Comparison of ENCODE assay signal across 20 mouse cellular contexts in the genomic region with DNA sequence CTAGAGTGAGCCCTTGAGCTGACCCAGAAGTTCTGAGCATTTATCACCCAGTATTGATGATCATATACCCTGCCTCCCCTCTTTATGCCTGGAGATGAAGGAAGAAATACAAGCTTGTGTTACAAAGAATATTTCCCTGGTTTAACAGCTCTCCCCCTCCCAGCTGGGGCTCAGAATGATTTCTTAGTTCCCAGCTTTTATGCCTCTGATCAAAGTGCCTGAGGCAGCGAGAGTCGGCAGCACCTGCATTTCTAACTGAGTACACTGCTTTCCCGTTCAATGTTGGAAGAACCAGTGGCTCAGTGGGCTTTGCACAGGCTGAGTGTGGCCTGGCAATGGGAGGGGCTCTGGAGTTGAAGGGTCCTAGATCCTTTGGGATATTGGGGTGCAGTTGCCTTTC.
DNase-seq lines count a peak whose midpoint lies in the region; ATAC-seq and TF ChIP-seq lines count a peak whose summit lies in the region.
"Had no signal": no experiment of that assay in that cellular context is flagged by ENCODE, and none has a peak within 500 bp of the region (broad histone marks: within the 10 kb centered on the region; RNA-seq: fewer than 3 reads in every experiment).

No protein-coding gene starts in this region.

- H3K4me3 ChIP-seq in midbrain, embryonic 14.5 days (replicated peaks; ENCODE audit: low read depth, low read length) = no peak overlapping the region
- no peak overlapping the region for H3K4me3 ChIP-seq in midbrain, postnatal 0 days (ENCODE audit: low read depth, low read length)
- H3K4me3 ChIP-seq: embryonic facial prominence, embryonic 13.5 days; forebrain, embryonic 13.5 days; forebrain, embryonic 15.5 days had no signal

- no peak overlapping the region for H3K27ac ChIP-seq in midbrain, embryonic 14.5 days (replicated peaks; ENCODE audit: low read depth, low read length)
- no peak overlapping the region for H3K27ac ChIP-seq in midbrain, postnatal 0 days (ENCODE audit: low read depth, low read length)
- H3K27ac ChIP-seq: embryonic facial prominence, embryonic 13.5 days; forebrain, embryonic 13.5 days; forebrain, embryonic 15.5 days had no signal

- TF ChIP-seq CTCF in midbrain, postnatal 0 days (IDR thresholded peaks at IDR 0.05) = no peak
- TF ChIP-seq CTCF in brain, embryonic 14.5 days (IDR thresholded peaks at IDR 0.05; ENCODE audit: borderline replicate concordance, extremely low read depth, insufficient read depth, insufficient read length) = no peak

- H3K4me1 ChIP-seq in midbrain, embryonic 14.5 days (ENCODE audit: control insufficient read depth, insufficient read depth, low read length) = no peaks in the 10 kb centered on the region
- H3K4me1 ChIP-seq in midbrain, postnatal 0 days (ENCODE audit: insufficient read depth, low read length) = no peaks in the 10 kb centered on the region
- H3K4me1 ChIP-seq: forebrain, embryonic 15.5 days had no signal

- ATAC-seq in midbrain, embryonic 14.5 days (ENCODE audit: low FRiP score, low TSS enrichment) = no peak
- no peak for ATAC-seq in midbrain, postnatal 0 days (ENCODE audit: low FRiP score)
- ATAC-seq: forebrain, embryonic 13.5 days; forebrain, embryonic 15.5 days; forebrain, postnatal 0 days had no signal

- no peak overlapping the region for H3K4me2 ChIP-seq in midbrain, embryonic 14.5 days (ENCODE audit: low read length)
- H3K4me2 ChIP-seq in midbrain, postnatal 0 days (ENCODE audit: low read depth, low read length, poor library complexity, severe bottlenecking) = no peak overlapping the region
- H3K4me2 ChIP-seq: embryonic facial prominence, embryonic 13.5 days; forebrain, embryonic 13.5 days; forebrain, embryonic 15.5 days had no signal

- DNase-seq in heart, adult 11 months = peak; percentile 7
- DNase-seq in heart, postnatal 4 days = no peak
- peak; percentile 64 for DNase-seq in midbrain, embryonic 14.5 days
- DNase-seq in midbrain, postnatal 0 days (ENCODE audit: low spot score) = no peak
- DNase-seq in brain, embryonic 14.5 days (ENCODE audit: low read depth) = peak; percentile 64
- peak; percentile 24 for DNase-seq in forelimb bud, embryonic 11.5 days (ENCODE audit: low read depth, low spot score)
- no peak for DNase-seq in thymus, postnatal 0 days (ENCODE audit: low spot score)
- DNase-seq in urinary bladder, postnatal 4 days (ENCODE audit: low spot score in 2 of 2) = no peak
- DNase-seq: adrenal gland, adult 2 months; adrenal gland, postnatal 10 days; adrenal gland, postnatal 25 days; cerebellum, adult 11-12 months; cerebellum, adult 2 months; cerebellum, adult 9-10 months; cerebellum, postnatal 10 days; cerebellum, postnatal 25 days; forebrain, postnatal 0 days had no signal

- no peaks in the 10 kb centered on the region for H3K36me3 ChIP-seq in midbrain, embryonic 14.5 days (ENCODE audit: control insufficient read depth, insufficient read depth, low read length)
- no peaks in the 10 kb centered on the region for H3K36me3 ChIP-seq in midbrain, postnatal 0 days (ENCODE audit: insufficient read depth, low read length)
- H3K36me3 ChIP-seq: embryonic facial prominence, embryonic 13.5 days; forebrain, embryonic 15.5 days had no signal

- H3K9ac ChIP-seq in midbrain, embryonic 14.5 days (replicated peaks; ENCODE audit: low read length) = no peak overlapping the region
- no peak overlapping the region for H3K9ac ChIP-seq in midbrain, postnatal 0 days (replicated peaks; ENCODE audit: low read length, poor library complexity, severe bottlenecking)
- H3K9ac ChIP-seq: embryonic facial prominence, embryonic 13.5 days; forebrain, embryonic 13.5 days; forebrain, embryonic 15.5 days; forebrain, postnatal 0 days had no signal

- WGBS in midbrain, embryonic 14.5 days = 44% methylated on average over 3 of the region's 3 CpGs
- 30% methylated on average over 3 of the region's 3 CpGs for WGBS in midbrain, postnatal 0 days

- H3K9me3 ChIP-seq in midbrain, embryonic 14.5 days (ENCODE audit: control insufficient read depth, low read length) = no peaks in the 10 kb centered on the region
- H3K9me3 ChIP-seq in midbrain, postnatal 0 days (ENCODE audit: low read length) = no peaks in the 10 kb centered on the region
- H3K9me3 ChIP-seq: embryonic facial prominence, embryonic 13.5 days; forebrain, embryonic 13.5 days; forebrain, embryonic 15.5 days had no signal

- H3K27me3 ChIP-seq in midbrain, embryonic 14.5 days (ENCODE audit: control insufficient read depth, insufficient read depth, low read length) = no peaks in the 10 kb centered on the region
- H3K27me3 ChIP-seq in midbrain, postnatal 0 days (ENCODE audit: insufficient read depth, low read length) = no peaks in the 10 kb centered on the region
- H3K27me3 ChIP-seq: embryonic facial prominence, embryonic 13.5 days; forebrain, embryonic 13.5 days; forebrain, embryonic 15.5 days had no signal

- no peak for TF ChIP-seq POLR2A in brain, embryonic 14.5 days (IDR thresholded peaks at IDR 0.05; ENCODE audit: borderline replicate concordance, extremely low read depth, insufficient read depth, insufficient read length, poor library complexity, severe bottlenecking)

Comparison
In these comparisons a context has a peak if more than half of its experiments do, and no peak if none do; other contexts are left out.
1. DNase-seq: peak in heart, adult 11 months (single experiment), midbrain, embryonic 14.5 days (single experiment), brain, embryonic 14.5 days (single experiment) and forelimb bud, embryonic 11.5 days (single experiment); none in heart, postnatal 4 days (single experiment), midbrain, postnatal 0 days (single experiment), thymus, postnatal 0 days (single experiment) and urinary bladder, postnatal 4 days (0 of 2).